Mouse (Mus musculus): ENCODE measurements around the gene Znrf2.

Gene Znrf2

GRCm38 (mm10) chr6:54816388-54817065, at the start of gene Znrf2:
Gene Znrf2 (plus strand): TSS chr6:54816916.
- DNase-seq: peak; percentile 95

GRCm38 (mm10) chr6:54767746-54768145, 49.0 kb upstream of the Znrf2 start:
- DNase-seq: no peak

- DNase-seq: no peak
Measured at GRCm38 (mm10) chr6:54770766-54771165, 46.0 kb upstream of the Znrf2 start.

- DNase-seq: no peak
Measured at GRCm38 (mm10) chr6:54771171-54771570, 45.5 kb upstream of the Znrf2 start.

- DNase-seq: no peak
Measured at GRCm38 (mm10) chr6:54772078-54772477, 44.6 kb upstream of the Znrf2 start.

GRCm38 (mm10) chr6:54775739-54776138, 41.0 kb upstream of the Znrf2 start:
- no peak for DNase-seq

- DNase-seq: no peak
Measured at GRCm38 (mm10) chr6:54777661-54778060, 39.1 kb upstream of the Znrf2 start.

GRCm38 (mm10) chr6:54779968-54780367, 36.7 kb upstream of the Znrf2 start:
- no peak for DNase-seq

- no peak for DNase-seq
Measured at GRCm38 (mm10) chr6:54780569-54781304, 36.0 kb upstream of the Znrf2 start.

GRCm38 (mm10) chr6:54781881-54782280, 34.8 kb upstream of the Znrf2 start:
- DNase-seq: no peak

- peak; percentile 85 for DNase-seq
Measured at GRCm38 (mm10) chr6:54785098-54785730, 31.5 kb upstream of the Znrf2 start.

- no peak for DNase-seq
Measured at GRCm38 (mm10) chr6:54786766-54787165, 29.9 kb upstream of the Znrf2 start.

GRCm38 (mm10) chr6:54788493-54788892, 28.2 kb upstream of the Znrf2 start:
- no peak for DNase-seq

GRCm38 (mm10) chr6:54789139-54789538, 27.6 kb upstream of the Znrf2 start:
- no peak for DNase-seq

GRCm38 (mm10) chr6:54790071-54790470, 26.6 kb upstream of the Znrf2 start:
- no peak for DNase-seq

GRCm38 (mm10) chr6:54793853-54794252, 22.9 kb upstream of the Znrf2 start:
- DNase-seq: no peak

GRCm38 (mm10) chr6:54794372-54794771, 22.3 kb upstream of the Znrf2 start:
- DNase-seq: no peak

- no peak for DNase-seq
Measured at GRCm38 (mm10) chr6:54794991-54795390, 21.7 kb upstream of the Znrf2 start.

GRCm38 (mm10) chr6:54795971-54796370, 20.7 kb upstream of the Znrf2 start:
- DNase-seq: no peak

GRCm38 (mm10) chr6:54802348-54802747, 14.4 kb upstream of the Znrf2 start:
- no peak for DNase-seq

- peak; percentile 77 for DNase-seq
Measured at GRCm38 (mm10) chr6:54804066-54804864, 12.5 kb upstream of the Znrf2 start.

- no peak for DNase-seq
Measured at GRCm38 (mm10) chr6:54805779-54806178, 10.9 kb upstream of the Znrf2 start.

Data from thymus, postnatal 14 days (tissue).